Mouse (Mus musculus): ENCODE data around the gene Akirin1. TPM values are rescaled to one million over a fixed set of nuclear protein-coding genes. Genes with fewer than 3 reads are reported as not detected.
A peak's percentile ranks its signal among the peaks of the same experiment; 100 is the strongest.

Akirin1 gene
- 41.6 and 42.9 TPM in 2 replicates for polyA plus RNA-seq (2012; rRNA removed)

DNA sequence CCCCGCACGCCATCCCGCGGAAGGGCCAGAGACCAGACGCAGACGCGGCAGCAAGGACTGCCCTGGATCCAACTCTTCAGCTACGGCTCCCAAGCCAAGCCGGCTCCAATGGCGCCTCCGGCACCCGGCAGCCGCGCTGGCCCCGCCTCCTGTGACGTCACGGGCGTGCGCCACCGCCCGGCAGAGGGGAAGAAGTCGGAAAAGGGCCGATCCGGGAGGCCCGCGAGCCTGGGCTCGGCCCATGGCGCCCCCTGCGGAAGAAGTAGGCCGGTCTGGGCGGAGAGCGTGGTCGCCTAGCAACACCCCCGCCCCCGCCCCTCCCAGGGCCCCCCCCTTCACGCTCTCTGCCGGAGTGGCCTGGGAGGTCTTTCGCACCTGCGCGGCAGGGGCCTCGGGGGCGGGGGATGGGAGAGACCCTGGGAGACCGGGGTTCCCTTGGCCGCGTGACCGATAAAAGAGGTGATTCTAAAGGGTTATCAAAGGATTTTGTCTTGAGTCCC lies at the start of gene Akirin1:
TSS of gene Akirin1 (minus strand) at position 194 of the 500 bp plus-strand sequence.
- TF ChIP-seq POLR2A (IDR thresholded peaks at IDR 0.05; ENCODE audit: control insufficient read depth, low read depth, low read length) (peak; percentile 92), CTCF (IDR thresholded peaks at IDR 0.05; ENCODE audit: control insufficient read depth, insufficient read depth, insufficient replicate concordance, low read depth, low read length) (0 out of 2 replicates have a peak, but pooled peaks have one; percentile 14)
- H3K27ac ChIP-seq (ENCODE audit: control insufficient read depth, insufficient read depth, low read depth, low read length) = peak within 1 kb of the TSS; percentile 85

DNA sequence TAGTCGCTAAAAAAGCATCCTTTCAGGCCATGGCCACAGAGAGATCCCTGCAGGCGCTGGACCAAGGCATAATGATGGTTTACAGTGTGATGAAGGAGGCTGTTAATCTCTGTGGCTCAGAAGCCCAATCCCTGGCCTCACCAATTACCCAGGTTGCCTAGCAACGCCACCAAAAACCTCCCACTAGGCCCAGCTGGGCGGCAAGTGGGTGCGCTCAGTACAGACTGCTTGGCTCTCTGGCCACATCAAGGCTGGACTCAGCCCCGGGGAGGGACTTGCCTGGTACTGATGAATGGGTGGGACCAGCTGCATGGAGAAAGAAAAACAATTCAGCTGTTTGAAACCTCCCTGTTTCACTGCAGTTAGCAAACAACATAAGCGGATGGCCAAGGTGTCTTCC lies 47.7 kb upstream of the Akirin1 start:
- TF ChIP-seq CTCF (IDR thresholded peaks at IDR 0.05; ENCODE audit: control insufficient read depth, insufficient read depth, insufficient replicate concordance, low read depth, low read length) (no peak), POLR2A (IDR thresholded peaks at IDR 0.05; ENCODE audit: control insufficient read depth, low read depth, low read length) (no peak)
- no peak overlapping the region for H3K27ac ChIP-seq (ENCODE audit: control insufficient read depth, insufficient read depth, low read depth, low read length)
- no peaks in the 10 kb centered on the region for H3K27me3 ChIP-seq (ENCODE audit: control insufficient read depth, insufficient read depth, low read length)
- no peaks in the 10 kb centered on the region for H3K4me1 ChIP-seq (ENCODE audit: control insufficient read depth, insufficient read depth, low read length)
- H3K36me3 ChIP-seq (ENCODE audit: control insufficient read depth, insufficient read depth, low read length) = no peaks in the 10 kb centered on the region
- no peak overlapping the region for H3K4me3 ChIP-seq (ENCODE audit: control insufficient read depth, low read depth, low read length)

More for the DNA sequence above, at the start of gene Akirin1:
- Histone ChIP-seq H3K27me3 (ENCODE audit: control insufficient read depth, insufficient read depth, low read length) (no peaks in the 10 kb centered on the region), H3K4me1 (ENCODE audit: control insufficient read depth, insufficient read depth, low read length) (peaks cover 2% of the 10 kb centered on the region; the same call in 1 of the 2 replicates), H3K4me3 (ENCODE audit: control insufficient read depth, low read depth, low read length) (peak within 1 kb of the TSS; percentile 97), H3K36me3 (ENCODE audit: control insufficient read depth, insufficient read depth, low read length) (no peaks in the 10 kb centered on the region)

DNA sequence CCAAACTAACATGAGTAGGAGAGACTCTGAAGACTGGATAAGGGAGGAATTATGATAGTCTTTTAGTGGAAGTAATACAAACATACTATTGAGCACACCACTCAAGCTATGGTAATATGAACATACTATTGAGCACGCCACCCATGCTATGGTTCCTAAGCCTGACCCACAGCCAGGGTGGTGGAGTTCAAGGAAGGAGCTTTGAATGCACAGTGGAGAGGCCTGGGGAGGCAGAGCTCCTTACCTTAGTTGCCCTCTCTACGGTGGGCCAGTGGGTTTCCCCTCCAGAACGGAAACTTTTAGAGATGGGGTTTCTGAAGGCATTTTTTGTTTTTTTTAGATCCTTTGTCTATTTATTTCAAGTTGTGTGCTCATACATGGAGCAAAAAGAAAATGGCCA lies 47.3 kb upstream of the Akirin1 start:
- Histone ChIP-seq H3K27me3 (ENCODE audit: control insufficient read depth, insufficient read depth, low read length) (no peaks in the 10 kb centered on the region), H3K27ac (ENCODE audit: control insufficient read depth, insufficient read depth, low read depth, low read length) (no peak overlapping the region), H3K36me3 (ENCODE audit: control insufficient read depth, insufficient read depth, low read length) (no peaks in the 10 kb centered on the region), H3K4me1 (ENCODE audit: control insufficient read depth, insufficient read depth, low read length) (no peaks in the 10 kb centered on the region), H3K4me3 (ENCODE audit: control insufficient read depth, low read depth, low read length) (no peak overlapping the region)
- TF ChIP-seq CTCF (IDR thresholded peaks at IDR 0.05; ENCODE audit: control insufficient read depth, insufficient read depth, insufficient replicate concordance, low read depth, low read length) (no peak), POLR2A (IDR thresholded peaks at IDR 0.05; ENCODE audit: control insufficient read depth, low read depth, low read length) (no peak)

DNA sequence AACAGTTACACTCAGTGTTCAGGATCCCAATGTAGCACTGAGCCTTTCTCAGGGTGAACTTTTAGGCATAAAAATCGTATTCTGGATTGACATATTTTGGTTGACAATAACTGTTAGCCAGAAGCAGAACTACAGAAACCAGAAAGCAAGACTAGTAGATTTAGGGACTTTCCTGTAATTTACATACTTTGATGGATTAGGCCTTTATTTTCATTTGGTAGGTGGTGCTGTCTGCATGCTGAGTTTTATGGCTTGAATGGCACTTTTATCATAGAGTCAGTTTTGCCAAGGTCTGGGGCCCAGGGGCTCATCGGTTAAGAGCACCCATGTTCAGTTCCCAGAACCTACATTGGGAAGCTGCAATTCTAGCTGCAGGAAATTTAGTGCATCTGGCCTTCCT lies 44.9 kb upstream of the Akirin1 start:
- TF ChIP-seq CTCF (IDR thresholded peaks at IDR 0.05; ENCODE audit: control insufficient read depth, insufficient read depth, insufficient replicate concordance, low read depth, low read length) (no peak), POLR2A (IDR thresholded peaks at IDR 0.05; ENCODE audit: control insufficient read depth, low read depth, low read length) (no peak)
- Histone ChIP-seq H3K36me3 (ENCODE audit: control insufficient read depth, insufficient read depth, low read length) (no peaks in the 10 kb centered on the region), H3K4me1 (ENCODE audit: control insufficient read depth, insufficient read depth, low read length) (no peaks in the 10 kb centered on the region), H3K27me3 (ENCODE audit: control insufficient read depth, insufficient read depth, low read length) (no peaks in the 10 kb centered on the region), H3K27ac (ENCODE audit: control insufficient read depth, insufficient read depth, low read depth, low read length) (no peak overlapping the region), H3K4me3 (ENCODE audit: control insufficient read depth, low read depth, low read length) (no peak overlapping the region)

DNA sequence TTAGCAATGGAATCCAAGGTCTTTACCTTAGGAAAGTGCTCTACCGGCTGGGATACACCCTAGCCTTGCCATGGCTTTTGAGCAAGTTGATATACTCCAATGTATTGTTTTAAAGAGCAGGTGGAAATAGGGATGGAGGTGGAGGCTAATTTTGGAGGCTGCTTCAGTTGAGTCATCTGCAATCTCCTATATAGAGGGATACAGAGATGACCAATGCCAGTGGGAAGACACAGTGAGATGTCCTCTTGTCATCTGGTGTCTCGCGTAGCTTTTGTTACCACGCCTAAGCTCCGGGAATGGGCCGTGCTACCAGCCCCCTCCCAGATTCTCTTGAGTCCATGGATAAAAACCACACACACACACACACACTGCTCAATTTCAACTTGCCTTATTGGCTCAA lies 43.0 kb upstream of the Akirin1 start:
- Histone ChIP-seq H3K4me3 (ENCODE audit: control insufficient read depth, low read depth, low read length) (no peak overlapping the region), H3K27ac (ENCODE audit: control insufficient read depth, insufficient read depth, low read depth, low read length) (no peak overlapping the region), H3K4me1 (ENCODE audit: control insufficient read depth, insufficient read depth, low read length) (no peaks in the 10 kb centered on the region; the same call in 1 of the 2 replicates), H3K27me3 (ENCODE audit: control insufficient read depth, insufficient read depth, low read length) (no peaks in the 10 kb centered on the region), H3K36me3 (ENCODE audit: control insufficient read depth, insufficient read depth, low read length) (no peaks in the 10 kb centered on the region)
- TF ChIP-seq POLR2A (IDR thresholded peaks at IDR 0.05; ENCODE audit: control insufficient read depth, low read depth, low read length) = no peak
- no peak for TF ChIP-seq CTCF (IDR thresholded peaks at IDR 0.05; ENCODE audit: control insufficient read depth, insufficient read depth, insufficient replicate concordance, low read depth, low read length)

DNA sequence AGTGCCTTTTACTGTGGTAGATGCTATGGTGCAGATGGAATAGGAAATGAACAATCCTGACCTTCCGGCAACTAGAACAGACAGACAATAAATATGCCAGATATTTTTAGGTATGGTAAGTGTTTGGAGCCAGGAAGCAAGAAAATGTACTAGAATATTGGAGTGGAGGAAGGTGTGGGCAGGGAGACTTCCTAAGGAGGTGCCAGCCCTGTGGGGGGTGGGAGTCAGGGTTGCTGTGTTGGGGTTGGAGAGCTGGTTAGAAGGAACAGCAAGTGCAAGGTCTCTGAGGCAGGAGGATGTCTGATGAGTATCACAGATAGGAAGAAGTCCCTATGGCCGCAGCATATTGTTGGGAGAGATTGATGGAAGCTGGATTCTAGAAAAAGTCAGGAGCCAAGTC lies 42.5 kb upstream of the Akirin1 start:
- no peaks in the 10 kb centered on the region for H3K27me3 ChIP-seq (ENCODE audit: control insufficient read depth, insufficient read depth, low read length)
- no peak overlapping the region for H3K4me3 ChIP-seq (ENCODE audit: control insufficient read depth, low read depth, low read length)
- H3K27ac ChIP-seq (ENCODE audit: control insufficient read depth, insufficient read depth, low read depth, low read length) = no peak overlapping the region
- TF ChIP-seq CTCF (IDR thresholded peaks at IDR 0.05; ENCODE audit: control insufficient read depth, insufficient read depth, insufficient replicate concordance, low read depth, low read length) (no peak), POLR2A (IDR thresholded peaks at IDR 0.05; ENCODE audit: control insufficient read depth, low read depth, low read length) (no peak)
- no peaks in the 10 kb centered on the region for H3K36me3 ChIP-seq (ENCODE audit: control insufficient read depth, insufficient read depth, low read length)
- peaks cover under 1% of the 10 kb centered on the region; the same call in 1 of the 2 replicates for H3K4me1 ChIP-seq (ENCODE audit: control insufficient read depth, insufficient read depth, low read length)

DNA sequence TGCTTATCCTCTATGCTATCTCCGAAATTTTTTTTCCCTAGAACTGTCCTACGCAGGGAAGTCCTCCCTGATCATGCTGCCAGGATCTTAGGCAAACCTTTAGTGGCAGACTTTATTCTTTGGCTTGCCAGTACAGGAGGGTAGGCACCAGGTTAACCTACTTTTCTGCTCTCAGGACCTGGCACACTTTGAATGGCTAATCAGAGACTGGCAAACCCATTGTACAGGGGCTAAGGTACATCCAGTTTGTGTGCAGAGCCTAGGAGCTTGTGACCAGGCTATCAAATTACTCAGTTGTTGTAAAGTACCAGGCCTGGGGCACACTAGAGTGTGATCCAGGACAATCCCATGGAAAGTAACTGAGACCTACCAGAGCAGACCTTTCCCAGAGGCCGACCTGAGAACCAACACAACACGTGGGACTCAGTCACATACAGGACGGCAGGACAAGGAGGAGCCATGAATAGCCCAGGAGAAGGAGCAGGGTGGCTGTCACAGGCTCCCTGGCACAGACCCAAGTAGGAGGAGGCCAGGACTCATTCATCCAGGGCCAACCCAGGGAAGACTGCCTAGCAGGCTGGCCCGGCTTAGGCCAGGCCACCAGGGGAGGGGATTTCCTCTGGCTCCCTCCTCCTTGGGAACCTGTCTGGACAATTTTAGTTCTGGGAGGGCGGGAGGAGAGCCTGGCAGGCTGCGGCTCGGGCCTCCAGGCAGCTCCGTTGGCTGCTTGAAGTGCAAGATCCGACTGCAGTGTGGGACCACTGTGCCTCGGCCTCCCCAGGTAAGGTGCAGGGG lies 37.2 kb upstream of the Akirin1 start, which contains the start of gene Rhbdl2:
TSS of gene Rhbdl2 (plus strand) at position 684 of the 795 bp plus-strand sequence.
- no peaks in the 10 kb centered on the region for H3K36me3 ChIP-seq (ENCODE audit: control insufficient read depth, insufficient read depth, low read length)
- H3K27me3 ChIP-seq (ENCODE audit: control insufficient read depth, insufficient read depth, low read length) = no peaks in the 10 kb centered on the region
- no peak for TF ChIP-seq CTCF (IDR thresholded peaks at IDR 0.05; ENCODE audit: control insufficient read depth, insufficient read depth, insufficient replicate concordance, low read depth, low read length)
- no peak for TF ChIP-seq POLR2A (IDR thresholded peaks at IDR 0.05; ENCODE audit: control insufficient read depth, low read depth, low read length)
- no peak within 1 kb of the TSS for H3K27ac ChIP-seq (ENCODE audit: control insufficient read depth, insufficient read depth, low read depth, low read length)
- peaks cover 3% of the 10 kb centered on the region for H3K4me1 ChIP-seq (ENCODE audit: control insufficient read depth, insufficient read depth, low read length)
- no peak within 1 kb of the TSS for H3K4me3 ChIP-seq (ENCODE audit: control insufficient read depth, low read depth, low read length)

All from testis, adult 2 months (tissue).